Mouse (Mus musculus) liver, embryonic 14.5 days (tissue): ENCODE measurements around the gene Masp2. TPM values are rescaled to one million over a fixed set of nuclear protein-coding genes. Genes with fewer than 3 reads are reported as not detected.

Experiments
- ATAC-seq: fragments of 200-750 bp; cut with Nextera tagmentation; 2 replicates; pipeline ENCODE4 v1.8.0; 2017; ENCODE audit warnings: moderate number of reproducible peaks, mild to moderate bottlenecking, moderate library complexity; ENCODE audit not compliant: insufficient read depth
- DNase-seq, 3 experiments: peaks; one replicate each; pipeline ENCODE4 v3.0.0-alpha.2; 2012 to 2013; ENCODE audit warnings: low read depth in 3 of 3, low spot score in 3 of 3
- H3K27ac ChIP-seq: fragments of 300-500 bp; sonication (generic); 2 replicates; pipeline ENCODE4 v1.5.1; 2014; ENCODE audit warnings: moderate library complexity, mild to moderate bottlenecking, control low read depth, inconsistent platforms
- H3K27me3 ChIP-seq: fragments of 300-500 bp; sonication (generic); 2 replicates; pipeline ENCODE4 v1.6.1; 2014; ENCODE audit warnings: mild to moderate bottlenecking, low read length, moderate library complexity; ENCODE audit not compliant: control insufficient read depth, insufficient read depth
- H3K36me3 ChIP-seq: fragments of 300-500 bp; sonication (generic); replicated peaks from 2 replicates; pipeline ENCODE4 v1.6.1; 2014; ENCODE audit warnings: low read depth; ENCODE audit not compliant: control insufficient read depth, insufficient read depth
- H3K4me1 ChIP-seq, 2 experiments: fragments of 200-500 bp in 1 of 2; fragments of 300-500 bp in 1 of 2; sonication (generic) in 1 of 2; replicated peaks; 2 replicates each; pipeline ENCODE4 v1.6.1; 2012 to 2014; ENCODE audit warnings: antibody characterized with exemption in 1 of 2, inconsistent platforms in 1 of 2, low read length in 1 of 2; ENCODE audit not compliant: control insufficient read depth in 2 of 2, insufficient read depth in 2 of 2
- H3K4me2 ChIP-seq: fragments of 300-500 bp; sonication (generic); 2 replicates; pipeline ENCODE4 v1.6.1; 2014; ENCODE audit warnings: low read depth, mild to moderate bottlenecking, control low read depth, moderate library complexity
- H3K4me3 ChIP-seq, 2 experiments: fragments of 200-500 bp in 1 of 2; fragments of 300-500 bp in 1 of 2; sonication (generic) in 1 of 2; 2 replicates each; pipeline ENCODE4 v1.5.1; 2012 to 2014; ENCODE audit warnings: low read depth in 2 of 2, low read length in 2 of 2, mild to moderate bottlenecking in 2 of 2, control low read depth in 1 of 2, inconsistent platforms in 1 of 2, moderate library complexity in 1 of 2; ENCODE audit not compliant: insufficient read depth in 1 of 2
- H3K9ac ChIP-seq: fragments of 300-500 bp; sonication (generic); replicated peaks from 2 replicates; pipeline ENCODE4 v1.6.1; 2014; ENCODE audit warnings: mild to moderate bottlenecking, control low read depth, moderate library complexity
- H3K9me3 ChIP-seq: fragments of 300-500 bp; sonication (generic); 2 replicates; pipeline ENCODE4 v1.6.1; 2016; ENCODE audit warnings: low read length, mixed read lengths; ENCODE audit not compliant: control insufficient read depth
- CTCF ChIP-seq: IDR thresholded peaks from 2 replicates; pipeline ENCODE4 v1.5.1; 2016; ENCODE audit warnings: antibody characterized with exemption, low read depth, control low read depth
- EP300 ChIP-seq: IDR thresholded peaks from 2 replicates; pipeline ENCODE4 v1.6.1; 2016; ENCODE audit warnings: antibody characterized with exemption, low read depth
- WGBS: fragments of 180-500 bp; shearing (Covaris S2); extraction: QIAGEN DNeasy Blood & Tissue Kit; methylation state at CpG from one replicate; pipeline ENCODE4 v1.1.7; 2014; ENCODE audit not compliant: insufficient replicate concordance; 5-methylcytosine and 5-hydroxymethylcytosine counted together
- polyA plus RNA-seq, 2 experiments: library from polyadenylated mRNA; depleted of rRNA in 1 of 2; stranded (reverse) in 1 of 2; unstranded in 1 of 2; fragments of >200 nt; fragmentation: Nextera tagmentation in 1 of 2; extraction: Ambion mirVana in 1 of 2; gene quantifications; 2 replicates each; pipeline versions ENCODE4 v1.2.1 to v1.2.3; 2012 to 2014

The Masp2 gene
- polyA plus RNA-seq, 2 experiments, result 20.6 to 28.9 TPM

DNA sequence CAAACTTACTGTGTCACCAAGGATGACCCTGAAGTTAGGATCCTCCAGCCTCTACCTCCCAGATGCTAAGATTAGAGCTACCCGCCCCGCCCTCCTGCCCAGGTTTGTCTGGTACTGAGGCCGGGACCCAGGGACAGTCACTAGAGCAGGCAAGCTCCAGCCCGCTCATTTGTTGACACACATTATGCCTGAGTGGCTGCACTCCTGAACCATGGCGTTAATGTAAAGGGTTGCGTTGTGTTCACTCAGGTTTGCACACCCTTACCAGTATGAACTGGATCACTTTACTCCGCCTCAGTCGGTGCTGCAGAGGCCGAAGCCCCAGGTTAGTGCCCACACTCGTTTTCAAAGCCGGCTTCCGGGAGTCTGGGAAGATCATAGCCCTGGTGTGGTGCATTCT, 38.8 kb upstream of the Masp2 start:
- WGBS, result 82% methylated on average over 12 of the region's 12 CpGs
- Histone ChIP-seq H3K9ac (no peak overlapping the region), H3K4me2 (no peak overlapping the region), H3K36me3 (peaks cover 82% of the 10 kb centered on the region), H3K27ac (no peak overlapping the region), H3K4me1 (peaks cover 0 to 8% of the 10 kb centered on the region in 2 experiments; a peak in 3 of 4 replicates), H3K27me3 (no peaks in the 10 kb centered on the region), H3K4me3 (no peak overlapping the region), H3K9me3 (no peaks in the 10 kb centered on the region)
- TF ChIP-seq EP300 (no peak), CTCF (no peak)
- DNase-seq (no peak), ATAC-seq (no peak)

DNA sequence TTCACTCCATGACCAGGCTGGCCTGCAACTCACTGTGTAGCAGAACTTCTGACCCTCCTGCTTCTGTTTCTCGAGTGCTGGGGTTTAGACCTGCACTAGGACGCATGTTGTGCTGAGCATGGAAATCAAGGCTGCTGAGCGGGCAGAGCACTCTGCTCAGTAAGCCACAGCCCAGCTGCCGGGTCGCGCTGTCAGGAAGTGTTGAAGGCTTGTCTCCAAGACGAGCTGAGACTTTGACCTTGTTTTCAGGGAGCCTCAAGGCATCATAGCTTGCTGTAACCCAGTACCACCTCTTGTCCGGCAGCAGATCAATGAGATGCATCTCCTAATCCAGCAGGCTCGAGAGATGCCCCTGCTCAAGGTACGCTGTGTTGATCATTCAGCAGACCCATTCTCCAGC, 32.2 kb upstream of the Masp2 start:
- Histone ChIP-seq H3K27me3 (no peaks in the 10 kb centered on the region), H3K4me2 (no peak overlapping the region), H3K4me3 (no peak overlapping the region), H3K9ac (no peak overlapping the region), H3K9me3 (no peaks in the 10 kb centered on the region), H3K4me1 (no peaks in the 10 kb centered on the region), H3K36me3 (peaks cover 81% of the 10 kb centered on the region), H3K27ac (no peak overlapping the region)
- 83% methylated on average over 10 of the region's 10 CpGs for WGBS
- ATAC-seq, result no peak
- TF ChIP-seq CTCF, result no peak
- DNase-seq, result no peak

DNA sequence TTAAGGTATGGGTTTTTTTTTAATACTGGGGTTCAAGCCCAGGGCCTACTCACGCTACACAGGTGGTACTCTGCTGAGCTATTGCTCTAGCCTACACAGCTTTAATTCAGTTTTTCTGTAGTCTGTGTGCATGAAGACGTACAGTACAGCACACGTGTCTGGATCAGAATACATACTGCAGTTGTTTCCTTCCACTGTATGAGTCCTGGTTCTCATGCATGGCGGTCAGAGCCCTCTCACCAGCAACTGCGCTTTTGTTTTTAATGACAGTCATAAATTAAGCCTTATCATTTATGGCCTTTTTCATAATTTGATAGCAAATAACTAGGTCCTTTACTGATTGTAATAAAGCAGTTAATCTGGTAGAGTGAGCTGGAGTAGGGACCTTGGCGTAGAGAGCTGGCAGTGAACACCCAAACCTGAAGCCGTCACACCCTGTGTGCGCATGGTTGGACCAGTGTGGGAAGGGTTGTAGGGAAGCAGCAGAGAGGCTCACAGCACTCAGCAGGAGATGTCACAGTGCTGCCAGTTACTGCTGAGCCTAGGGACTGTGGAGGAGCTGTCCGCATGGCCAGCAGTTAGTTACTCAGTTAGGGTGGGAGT, 31.6 kb upstream of the Masp2 start:
- H3K36me3 ChIP-seq, result peaks cover 81% of the 10 kb centered on the region
- WGBS, result 90% methylated on average over 9 of the region's 9 CpGs
- no peak overlapping the region for H3K4me2 ChIP-seq
- no peak overlapping the region for H3K9ac ChIP-seq
- ATAC-seq (no peak), DNase-seq (no peak)
- no peaks in the 10 kb centered on the region for H3K27me3 ChIP-seq
- H3K27ac ChIP-seq, result no peak overlapping the region
- no peak overlapping the region for H3K4me3 ChIP-seq
- no peaks in the 10 kb centered on the region for H3K4me1 ChIP-seq
- TF ChIP-seq CTCF (no peak), EP300 (no peak)
- no peaks in the 10 kb centered on the region for H3K9me3 ChIP-seq

DNA sequence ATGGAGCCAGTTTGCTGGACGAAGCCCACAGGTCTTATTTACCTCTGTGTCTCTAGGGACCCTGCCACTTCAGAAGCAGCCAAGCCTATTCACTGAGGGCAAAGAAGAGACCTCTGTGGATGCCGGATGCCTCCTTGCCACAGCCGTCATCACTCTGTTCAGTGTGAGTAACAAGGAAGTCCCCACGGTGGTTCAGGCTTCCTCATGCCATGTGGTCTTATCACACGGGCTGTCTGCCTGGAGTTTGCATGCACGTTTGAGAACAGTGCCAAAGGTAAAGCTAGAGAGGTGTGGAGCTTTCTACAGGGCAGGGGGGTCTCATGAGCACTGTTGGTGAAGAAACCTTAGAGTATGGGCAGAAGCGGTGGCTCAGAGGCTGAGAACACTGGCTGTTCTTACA, 29.1 kb upstream of the Masp2 start:
- H3K9me3 ChIP-seq, result no peaks in the 10 kb centered on the region
- WGBS, result 61% methylated on average over 7 of the region's 7 CpGs
- H3K4me1 ChIP-seq, result no peaks in the 10 kb centered on the region
- H3K36me3 ChIP-seq, result peaks cover 72% of the 10 kb centered on the region
- H3K9ac ChIP-seq, result no peak overlapping the region
- DNase-seq (no peak), ATAC-seq (no peak)
- H3K27me3 ChIP-seq, result no peaks in the 10 kb centered on the region
- no peak overlapping the region for H3K27ac ChIP-seq
- H3K4me3 ChIP-seq, result no peak overlapping the region
- TF ChIP-seq CTCF, result no peak
- no peak for TF ChIP-seq EP300
- H3K4me2 ChIP-seq, result no peak overlapping the region

DNA sequence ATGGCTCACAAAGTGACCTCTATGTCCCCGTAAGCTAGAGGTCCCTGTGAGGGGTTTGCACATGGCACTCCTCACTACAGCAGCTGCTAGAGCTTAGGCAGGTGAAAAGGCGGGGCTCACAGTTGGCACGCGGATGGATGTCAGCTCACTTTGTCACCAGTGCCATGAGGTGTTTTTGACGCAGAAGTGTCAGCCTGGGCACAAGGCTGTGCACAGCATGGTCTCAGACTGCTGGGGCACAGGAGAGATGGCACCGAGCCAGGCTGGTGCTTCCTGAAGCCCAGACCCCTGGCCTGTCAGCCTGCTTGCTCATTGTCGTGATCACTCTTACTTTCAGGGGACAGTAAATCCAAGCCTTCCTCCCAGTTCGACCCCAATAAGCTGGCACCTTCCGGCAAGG, 21.6 kb upstream of the Masp2 start:
- H3K4me2 ChIP-seq, result no peak overlapping the region
- no peak for TF ChIP-seq EP300
- TF ChIP-seq CTCF, result no peak
- 86% methylated on average over 9 of the region's 9 CpGs for WGBS
- H3K27me3 ChIP-seq, result no peaks in the 10 kb centered on the region
- no peak overlapping the region for H3K9ac ChIP-seq
- H3K27ac ChIP-seq, result no peak overlapping the region
- H3K9me3 ChIP-seq, result no peaks in the 10 kb centered on the region
- peaks cover 0 to 9% of the 10 kb centered on the region in 2 experiments; a peak in 2 of 4 replicates for H3K4me1 ChIP-seq
- no peak for ATAC-seq
- H3K4me3 ChIP-seq, result no peak overlapping the region
- H3K36me3 ChIP-seq, result peaks cover 32% of the 10 kb centered on the region
- DNase-seq, result no peak

DNA sequence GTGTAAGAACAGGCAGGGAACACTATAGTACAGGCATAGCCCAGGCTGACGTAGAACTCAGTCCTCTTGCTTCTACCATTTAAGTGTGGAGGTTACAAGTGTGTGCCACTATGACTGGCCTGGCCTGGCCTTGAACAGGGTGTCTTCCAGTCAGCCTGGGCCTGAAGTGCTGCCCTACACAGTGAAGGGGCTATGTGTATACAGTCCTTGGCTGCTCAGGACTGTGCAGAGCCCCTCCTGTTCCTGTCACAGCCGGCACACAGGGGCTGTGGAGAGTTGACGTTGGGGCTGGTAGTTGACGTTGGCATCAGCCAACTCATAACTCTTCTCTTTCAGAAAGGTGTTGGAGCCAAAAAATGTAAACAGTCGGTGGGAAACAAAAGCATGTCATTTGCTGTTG, 20.9 kb upstream of the Masp2 start:
- DNase-seq, result no peak
- no peak for ATAC-seq
- Histone ChIP-seq H3K27ac (no peak overlapping the region), H3K4me1 (peaks cover 0 to 9% of the 10 kb centered on the region in 2 experiments; a peak in 2 of 4 replicates), H3K4me3 (no peak overlapping the region), H3K36me3 (peaks cover 25% of the 10 kb centered on the region), H3K9me3 (no peaks in the 10 kb centered on the region), H3K4me2 (no peak overlapping the region), H3K27me3 (no peaks in the 10 kb centered on the region), H3K9ac (no peak overlapping the region)
- TF ChIP-seq EP300 (no peak), CTCF (no peak)
- 76% methylated on average over 5 of the region's 5 CpGs for WGBS
